Mouse (Mus musculus): ENCODE results near the gene Nhsl1. TPM values are rescaled to one million over a fixed set of nuclear protein-coding genes. Genes with fewer than 3 reads are reported as not detected.

Nhsl1 gene
- total RNA-seq, 2 experiments from 2014 or later: 69.3 to 72.7 TPM

DNA sequence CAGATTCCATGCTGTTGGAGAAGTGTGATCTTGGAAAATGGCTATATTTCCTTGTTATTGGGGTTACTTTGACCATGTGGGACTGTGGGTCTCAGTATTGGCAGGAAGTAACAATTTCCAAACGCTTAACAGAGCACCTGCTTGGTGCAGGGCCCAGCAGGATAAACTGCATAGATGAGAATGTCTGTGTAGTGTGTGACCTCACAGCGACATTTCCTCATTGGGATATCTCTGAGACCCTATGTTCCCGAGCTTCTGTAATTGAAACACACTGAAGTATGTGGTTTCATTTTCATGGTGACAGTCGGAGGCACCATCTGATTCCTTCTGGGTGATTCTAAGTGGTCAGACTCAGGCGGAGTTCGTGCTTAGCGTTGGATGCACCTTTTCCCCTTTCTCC, 75.5 kb downstream of the Nhsl1 start:
- DNase-seq (ENCODE audit: low spot score in 2 of 2): no peak

DNA sequence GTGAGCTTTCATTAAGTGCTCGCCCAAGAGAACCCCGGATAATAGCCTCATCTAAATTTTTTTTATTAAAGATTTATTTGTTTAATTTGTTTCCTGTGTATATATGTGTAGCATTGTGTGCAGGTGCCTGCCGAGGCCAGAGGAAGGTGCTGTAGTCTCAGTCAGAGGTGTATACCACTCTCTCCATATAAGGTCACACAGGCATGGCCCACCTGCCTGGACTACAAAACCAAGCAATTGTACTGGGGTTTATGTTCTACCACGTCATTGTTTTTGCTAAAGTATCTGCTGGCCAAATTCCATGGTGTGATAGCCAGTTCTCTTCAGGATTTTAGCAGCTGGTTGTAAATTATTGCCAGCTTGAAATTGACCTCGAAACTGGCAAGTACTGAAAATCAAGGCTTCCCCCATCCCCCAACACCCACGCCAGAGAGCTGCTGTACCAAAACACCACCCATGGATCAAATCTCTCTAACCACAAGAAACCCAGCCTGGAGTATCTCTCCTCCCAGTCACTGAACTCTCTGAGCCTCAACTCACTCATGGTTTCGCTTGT, 81.4 kb downstream of the Nhsl1 start:
- DNase-seq (ENCODE audit: low spot score in 2 of 2): no peak

DNA sequence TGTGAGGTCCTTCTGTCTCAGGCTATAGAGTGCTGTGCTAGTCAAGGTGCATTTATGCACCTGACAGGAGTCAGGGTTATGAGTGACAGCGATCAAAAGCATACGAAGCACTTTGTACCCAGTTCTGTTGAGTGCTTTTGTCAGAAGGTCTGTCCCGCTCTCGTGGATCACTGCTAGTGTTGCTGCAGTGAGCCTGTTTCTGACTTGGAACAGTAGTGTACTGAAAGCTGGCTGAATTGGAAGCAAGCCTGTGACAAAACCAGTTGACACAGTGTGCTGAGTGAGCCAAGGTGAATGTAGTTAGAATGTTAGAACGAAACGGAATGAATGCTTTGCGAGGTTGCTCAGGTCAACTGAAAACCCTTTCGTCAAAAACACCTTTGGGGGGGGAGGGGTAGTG, 82.2 kb downstream of the Nhsl1 start:
- DNase-seq (ENCODE audit: low spot score in 2 of 2): peak in 1 of 2 experiments; percentile 70

DNA sequence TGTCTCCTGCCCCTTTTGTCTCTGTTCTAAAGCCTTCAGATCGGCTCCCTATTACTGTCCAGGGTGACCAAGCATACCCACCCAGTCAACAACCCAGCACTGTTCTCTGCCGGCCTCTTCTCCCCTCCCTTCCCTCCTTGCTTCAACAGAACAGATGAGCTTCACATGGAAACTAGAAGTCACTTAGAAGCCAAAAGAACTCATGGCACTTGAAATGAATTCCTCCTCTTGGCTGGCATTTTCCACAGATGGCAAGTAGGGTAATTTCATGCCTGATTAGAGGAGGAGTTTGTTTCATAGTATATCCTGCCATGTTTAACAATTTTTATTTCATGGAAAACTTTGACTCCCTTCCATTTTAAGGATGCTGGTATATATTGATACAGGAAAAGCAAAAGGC, 85.2 kb downstream of the Nhsl1 start:
- DNase-seq (ENCODE audit: low spot score in 2 of 2): peak in 1 of 2 experiments; percentile 65

DNA sequence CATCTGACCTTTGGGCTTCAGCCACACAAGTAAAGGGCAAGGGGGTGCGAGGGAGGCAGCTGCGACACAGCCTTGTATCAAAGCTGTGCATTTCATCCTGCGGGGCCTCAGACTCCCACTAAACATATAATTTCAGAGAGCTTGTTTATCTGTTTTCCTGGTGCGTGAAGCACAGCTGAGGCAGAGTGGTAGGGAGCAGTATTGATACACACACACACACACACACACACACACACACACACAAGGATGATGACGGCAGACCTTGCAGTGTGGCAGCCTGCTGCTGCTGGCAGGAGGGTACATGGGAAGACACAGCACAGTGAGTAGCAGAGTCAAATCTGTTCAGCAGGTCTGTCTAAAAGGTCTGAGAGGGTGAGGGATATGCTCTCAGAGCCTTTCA, 85.9 kb downstream of the Nhsl1 start:
- no peak for DNase-seq (ENCODE audit: low spot score in 2 of 2)

DNA sequence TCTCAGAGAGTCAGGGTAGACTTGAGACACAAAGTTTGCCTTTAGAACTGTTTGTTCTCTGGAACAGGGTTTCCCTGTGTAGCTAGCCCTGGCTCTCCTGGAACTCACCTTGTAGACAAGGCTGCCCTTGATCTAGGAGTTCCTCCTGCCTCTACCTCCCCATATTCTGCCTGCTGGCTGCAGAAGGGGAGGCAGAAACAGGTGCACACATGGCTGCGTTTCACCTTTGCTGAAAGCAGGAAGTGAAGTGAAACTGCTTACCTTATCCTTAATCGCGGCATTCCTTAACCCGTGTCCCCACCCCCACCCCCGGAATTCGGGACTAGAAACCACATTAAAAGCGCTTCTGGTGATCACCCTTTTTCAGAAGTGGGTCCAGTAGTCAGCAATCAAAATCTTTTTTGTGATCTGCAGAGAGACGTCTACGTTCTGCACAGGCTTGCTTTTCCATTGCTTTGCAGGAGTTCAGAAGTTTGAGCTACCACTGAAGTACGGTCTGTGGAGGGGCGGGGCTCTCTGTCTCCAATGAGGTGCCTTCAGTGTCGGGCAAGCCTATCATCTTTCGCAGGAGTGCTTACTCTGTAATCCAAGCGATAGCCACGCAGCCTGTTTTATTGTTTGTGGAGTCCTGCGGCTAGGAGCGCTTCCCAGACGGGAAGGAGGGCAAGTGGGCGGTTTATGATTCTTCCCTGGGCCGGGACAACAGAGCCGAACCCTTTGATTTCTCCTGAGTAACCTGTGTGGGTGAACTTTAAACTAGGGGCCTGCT, 88.5 kb downstream of the Nhsl1 start:
- DNase-seq (ENCODE audit: low spot score in 2 of 2): peak; percentile 58 to 81

DNA sequence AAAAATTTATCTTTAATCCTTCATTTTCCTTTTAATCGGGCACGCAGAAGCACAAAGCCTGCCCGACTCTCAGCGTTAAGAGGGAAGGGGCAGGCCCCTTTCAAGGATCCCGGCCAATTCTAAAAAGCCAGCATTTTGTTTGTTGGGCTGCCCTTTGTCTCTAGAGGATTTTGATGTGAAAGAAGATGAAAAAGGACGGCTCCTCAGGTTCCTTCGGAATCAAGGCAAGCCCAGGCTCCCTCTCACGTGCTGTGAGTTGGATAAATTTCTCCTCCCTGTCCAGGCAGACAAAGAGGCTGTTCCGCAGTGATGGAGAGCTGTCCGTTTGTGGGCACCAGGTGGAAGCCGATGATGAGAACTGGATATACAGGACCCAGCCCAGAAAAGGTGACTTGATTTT, 89.3 kb downstream of the Nhsl1 start:
- no peak for DNase-seq (ENCODE audit: low spot score in 2 of 2)

DNA sequence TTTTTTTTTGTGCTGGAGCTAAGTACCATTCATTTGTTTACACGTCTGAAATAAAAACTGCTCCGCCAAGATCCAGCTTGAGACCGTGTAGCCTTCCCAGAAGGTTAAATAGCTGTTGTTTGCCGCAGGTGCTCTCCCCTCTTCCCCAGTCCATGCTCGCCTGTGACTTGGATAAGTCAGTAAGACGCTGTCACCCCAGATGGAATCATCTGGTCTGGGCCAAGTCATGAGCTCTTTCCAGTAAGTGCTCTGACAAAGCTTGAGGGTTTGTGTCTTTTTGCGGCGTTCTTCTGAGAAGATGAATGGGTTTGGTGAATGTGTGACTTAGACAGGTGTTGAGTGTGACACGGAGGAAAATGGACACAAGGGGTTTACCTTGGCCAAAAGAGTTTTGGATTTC, 89.8 kb downstream of the Nhsl1 start:
- no peak for DNase-seq (ENCODE audit: low spot score in 2 of 2)

DNA sequence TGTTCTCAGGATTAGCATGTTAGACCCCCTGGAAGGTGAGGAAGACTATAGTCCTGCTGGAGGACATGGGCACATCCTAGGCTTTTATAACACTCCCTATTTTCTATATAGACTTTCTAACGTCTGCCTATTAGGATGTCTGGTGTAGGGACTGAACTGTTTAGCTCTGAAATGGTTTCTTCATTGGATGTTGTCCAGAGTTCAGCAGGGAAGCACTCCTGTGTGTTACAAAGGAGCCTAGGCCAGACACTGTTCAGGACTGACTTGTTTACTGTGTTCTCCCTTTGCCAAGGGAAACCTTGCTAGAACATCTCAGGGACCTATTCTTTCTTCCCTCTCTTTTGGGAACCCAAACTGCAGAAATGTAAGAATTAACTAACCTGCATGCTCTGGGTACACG, 90.3 kb downstream of the Nhsl1 start:
- no peak for DNase-seq (ENCODE audit: low spot score in 2 of 2)

DNA sequence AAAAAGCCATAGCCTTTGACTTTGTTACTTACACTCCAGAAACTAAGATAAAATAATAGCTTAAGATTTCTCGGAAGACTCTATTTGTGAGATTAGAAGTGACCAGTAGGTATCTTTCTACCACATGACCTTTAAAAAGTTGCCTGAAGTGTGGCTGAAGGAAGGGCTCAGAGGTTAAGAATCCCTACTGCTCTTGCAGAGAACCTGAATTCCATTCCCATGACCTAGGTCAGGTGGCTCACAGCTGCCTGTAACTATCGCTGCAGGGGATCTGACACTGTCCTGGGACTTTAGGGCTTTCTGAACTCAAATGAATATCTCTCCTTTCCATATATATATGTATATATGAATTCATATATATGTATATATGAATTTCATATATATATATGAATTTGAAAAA, 92.5 kb downstream of the Nhsl1 start:
- no peak for DNase-seq (ENCODE audit: low spot score in 2 of 2)

DNA sequence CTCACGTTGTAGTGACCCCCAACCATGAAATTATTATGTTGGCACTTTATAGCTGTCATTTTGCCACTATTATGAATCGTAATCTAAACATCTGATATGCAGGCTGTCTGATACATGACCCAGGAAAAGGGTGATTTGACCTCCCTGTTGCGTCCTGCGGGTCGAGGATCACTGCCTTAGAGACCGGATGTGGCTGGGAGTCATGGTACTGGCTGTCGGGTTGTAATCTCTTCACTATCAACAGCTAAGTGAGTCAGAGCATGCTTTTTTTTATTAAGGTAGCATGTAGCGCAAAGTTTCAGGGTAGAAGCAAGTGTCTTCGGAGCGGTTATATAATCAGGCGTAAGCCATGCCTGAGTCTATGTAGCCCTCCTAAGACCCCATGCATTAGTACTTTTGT, 97.2 kb downstream of the Nhsl1 start:
- DNase-seq (ENCODE audit: low spot score in 2 of 2): no peak

DNA sequence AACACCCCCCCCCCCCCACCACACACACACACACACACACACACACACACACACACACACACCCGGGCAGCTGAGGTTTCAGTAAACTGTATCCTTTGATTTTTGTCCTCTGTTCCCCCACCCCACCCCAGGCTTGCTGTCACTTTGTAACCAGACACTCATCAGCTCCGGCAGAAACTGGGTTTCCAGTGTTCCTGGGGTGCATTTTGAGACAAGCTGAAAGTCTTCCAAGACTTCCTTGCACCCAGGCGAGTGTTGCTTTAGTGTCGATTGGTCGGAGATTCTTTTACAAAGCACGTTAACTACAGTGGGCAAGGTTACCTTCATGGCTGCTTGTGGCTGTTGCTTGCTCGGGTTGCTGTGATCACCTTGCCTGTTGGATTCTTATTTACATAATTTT, 99.4 kb downstream of the Nhsl1 start:
- DNase-seq (ENCODE audit: low spot score in 2 of 2): no peak

DNA sequence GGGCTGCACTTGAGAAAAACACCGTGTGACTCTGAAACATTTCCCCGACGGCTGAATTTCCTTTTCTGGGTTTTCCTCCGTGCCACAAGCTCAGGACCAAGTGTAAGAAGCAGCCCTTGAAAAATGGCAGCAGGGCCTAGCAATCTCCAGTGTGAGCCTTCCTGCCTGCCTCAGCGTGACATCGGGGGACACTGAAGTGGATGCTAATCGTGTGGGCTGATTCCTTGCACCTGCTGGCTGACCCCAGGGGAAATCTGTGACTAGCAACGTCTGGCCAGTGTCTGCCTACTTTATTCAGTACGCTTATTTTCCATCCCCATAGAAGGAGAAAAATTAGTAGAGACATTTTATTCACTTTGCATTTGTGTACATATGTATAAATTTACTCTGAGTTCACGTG, 100.7 kb downstream of the Nhsl1 start:
- DNase-seq (ENCODE audit: low spot score in 2 of 2): no peak

DNA sequence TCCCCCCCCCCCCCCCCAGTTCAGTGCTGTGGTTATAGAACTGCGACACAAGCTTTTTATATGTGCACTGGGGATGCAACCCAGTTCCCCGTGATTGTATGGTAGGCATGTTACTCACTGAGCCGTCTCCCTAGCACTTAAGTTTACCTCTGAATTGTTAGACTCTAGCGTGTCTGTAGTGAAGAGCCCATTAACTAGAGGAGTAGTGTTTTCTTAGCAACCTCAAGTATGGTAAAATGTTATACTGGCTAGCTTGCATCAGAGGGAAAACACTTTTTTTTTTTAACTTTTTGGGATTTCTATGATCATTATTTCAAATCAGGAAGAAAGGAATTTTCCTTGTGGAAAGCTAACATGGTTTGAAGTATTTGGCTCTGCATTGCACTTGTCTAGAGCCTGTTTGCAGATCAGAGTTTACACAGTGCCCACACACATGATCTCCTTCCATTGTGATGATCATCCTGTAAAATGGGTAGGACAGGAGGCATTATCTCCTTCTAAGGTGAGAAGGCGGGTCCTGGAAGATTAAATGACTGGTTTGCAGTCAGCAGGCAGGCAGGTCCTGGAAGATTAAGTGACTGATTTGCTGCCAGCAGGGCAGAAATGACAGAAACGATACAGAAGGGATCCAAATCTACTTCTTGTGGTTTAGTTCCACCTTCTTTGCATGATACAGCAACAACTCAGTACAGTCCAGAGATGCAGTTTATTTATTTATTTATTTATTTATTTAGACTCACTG, 101.6 kb downstream of the Nhsl1 start:
- no peak for DNase-seq (ENCODE audit: low spot score in 2 of 2)

DNA sequence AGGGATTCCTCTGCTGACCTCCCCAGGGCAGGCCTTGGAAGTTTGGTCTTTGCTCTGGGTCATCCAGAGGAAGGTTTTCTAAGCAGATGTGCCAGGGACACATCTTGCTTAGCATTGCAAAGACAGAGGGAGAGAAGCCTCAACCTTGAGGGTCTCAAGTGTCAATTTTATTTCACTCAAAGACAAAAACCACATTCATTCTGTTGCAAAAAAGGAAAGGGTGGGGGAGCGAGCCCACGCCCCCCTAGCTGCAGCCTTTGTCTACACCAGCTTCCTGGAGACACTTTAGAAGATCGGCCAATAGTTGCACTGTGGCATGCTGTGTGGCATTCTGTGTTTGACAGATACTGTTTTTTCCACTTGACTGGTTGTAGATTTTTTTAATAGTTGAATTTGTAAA, 104.2 kb downstream of the Nhsl1 start:
- DNase-seq (ENCODE audit: low spot score in 2 of 2): no peak

DNA sequence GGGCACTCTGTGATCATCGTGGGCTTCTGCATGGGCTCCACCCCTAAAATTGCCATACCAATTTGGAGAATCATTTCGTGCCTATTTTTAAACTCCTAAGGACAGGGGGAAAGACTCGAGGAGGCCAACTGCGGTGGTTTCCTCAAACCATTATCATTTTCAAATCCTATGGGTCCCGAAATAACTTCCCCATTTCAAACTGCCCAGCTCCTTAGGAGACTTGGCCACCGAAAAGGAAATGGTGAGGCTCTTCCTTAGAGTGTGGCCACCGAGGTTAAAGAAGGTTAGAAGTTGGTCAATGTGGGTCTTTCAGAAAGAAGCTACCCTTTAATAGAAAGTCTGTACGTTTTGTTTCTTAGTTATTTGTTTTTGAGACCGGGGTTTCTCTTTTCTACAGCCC, 104.8 kb downstream of the Nhsl1 start:
- DNase-seq (ENCODE audit: low spot score in 2 of 2): no peak

DNA sequence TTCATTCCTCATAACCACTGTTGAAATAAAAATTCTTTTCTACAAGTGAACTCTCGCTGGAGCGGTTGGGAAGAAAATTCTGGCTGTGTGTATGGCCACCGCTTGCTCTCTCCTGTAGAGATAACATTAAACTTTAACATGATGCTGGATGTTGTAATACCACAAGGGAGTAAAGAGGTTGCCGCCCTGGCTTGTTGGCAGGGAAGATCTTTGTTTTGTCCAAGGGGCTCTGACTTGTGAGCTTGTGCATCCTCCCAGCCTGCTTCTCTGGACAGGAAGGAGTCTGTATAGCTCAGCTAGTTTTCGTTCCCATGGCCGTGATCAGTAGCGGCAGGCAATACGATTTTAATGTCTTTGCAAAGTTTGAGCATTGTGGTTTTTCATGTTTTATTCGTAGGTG, 109.1 kb downstream of the Nhsl1 start:
- no peak for DNase-seq (ENCODE audit: low spot score in 2 of 2)

DNA sequence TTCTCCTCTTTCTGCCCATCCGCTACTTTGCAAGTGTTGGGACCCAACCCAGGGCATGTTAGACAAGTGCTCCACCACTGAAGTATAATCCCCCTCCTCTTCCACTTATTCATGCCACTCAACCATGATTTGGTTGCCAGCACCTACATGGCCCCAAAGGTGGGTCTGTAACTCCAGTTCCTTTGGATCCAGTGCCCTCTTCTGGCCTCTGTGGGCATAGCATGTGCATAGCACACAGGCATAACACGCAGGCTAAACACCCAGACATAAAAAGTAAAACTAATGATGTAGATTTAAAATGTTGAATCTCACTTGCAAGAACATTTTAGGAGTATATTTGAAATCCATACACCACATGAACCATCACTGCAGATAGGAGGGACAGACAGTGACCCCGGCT, 110.7 kb downstream of the Nhsl1 start:
- no peak for DNase-seq (ENCODE audit: low spot score in 2 of 2)

DNA sequence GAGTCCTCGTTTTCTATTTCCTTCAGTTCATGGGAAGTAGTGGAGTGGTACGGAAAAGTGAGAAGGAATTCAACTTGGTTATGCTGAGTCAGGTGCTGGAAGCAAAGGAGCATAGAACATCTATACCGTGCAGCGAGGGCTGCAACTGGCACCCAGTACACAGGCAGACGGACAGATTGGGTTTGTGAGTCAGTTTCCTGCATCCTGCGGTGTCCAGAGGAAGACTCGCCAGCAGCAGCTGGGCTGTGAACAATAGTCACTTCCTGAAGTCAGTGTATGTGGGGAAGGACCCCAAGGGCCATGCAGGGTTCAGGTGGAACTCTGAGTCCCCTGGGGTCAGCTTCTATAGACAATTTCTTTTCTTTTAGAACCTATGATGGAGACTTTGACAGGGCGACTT, 111.4 kb downstream of the Nhsl1 start:
- DNase-seq (ENCODE audit: low spot score in 2 of 2): no peak

DNA sequence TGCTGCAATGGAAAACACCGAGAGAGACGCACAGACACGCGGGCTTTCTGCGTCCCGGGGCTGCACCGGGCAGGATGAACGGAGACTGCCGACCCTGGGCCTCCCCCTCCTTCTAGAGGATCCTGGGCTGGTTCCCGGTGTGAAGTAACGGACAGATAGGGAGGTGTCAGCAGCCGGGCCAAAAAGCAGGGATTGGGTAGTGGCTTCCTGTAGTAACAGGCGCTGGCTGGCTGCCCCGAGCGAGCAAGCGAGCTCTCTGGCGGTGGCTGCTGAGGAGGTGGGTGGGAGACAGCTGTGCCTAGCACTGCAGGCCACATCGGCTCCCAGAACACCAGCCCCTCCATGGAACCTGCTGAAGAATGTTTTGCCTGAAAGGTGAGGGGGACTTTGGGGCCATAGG, 112.2 kb downstream of the Nhsl1 start:
- DNase-seq (ENCODE audit: low spot score in 2 of 2): peak; percentile 55 to 57

DNA sequence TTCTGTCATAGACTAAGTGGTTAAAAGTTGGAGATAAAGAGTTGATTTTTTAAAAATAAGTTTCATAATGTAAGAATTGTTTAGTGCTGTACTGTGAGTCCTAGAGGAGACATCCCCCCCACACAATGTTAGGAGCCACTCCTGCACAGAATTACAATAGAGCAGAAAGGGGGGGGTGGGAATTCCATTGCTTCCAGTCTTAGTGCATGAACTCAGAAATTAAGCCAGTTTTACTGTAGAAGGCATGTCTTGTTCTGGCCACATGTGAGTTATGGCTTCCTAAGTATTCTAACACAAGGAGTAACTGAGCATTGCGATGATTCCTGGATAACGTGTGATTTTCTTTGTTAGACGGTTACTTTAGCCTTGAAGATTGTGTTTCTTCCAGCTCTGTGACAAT, 112.8 kb downstream of the Nhsl1 start:
- DNase-seq (ENCODE audit: low spot score in 2 of 2): no peak

DNA sequence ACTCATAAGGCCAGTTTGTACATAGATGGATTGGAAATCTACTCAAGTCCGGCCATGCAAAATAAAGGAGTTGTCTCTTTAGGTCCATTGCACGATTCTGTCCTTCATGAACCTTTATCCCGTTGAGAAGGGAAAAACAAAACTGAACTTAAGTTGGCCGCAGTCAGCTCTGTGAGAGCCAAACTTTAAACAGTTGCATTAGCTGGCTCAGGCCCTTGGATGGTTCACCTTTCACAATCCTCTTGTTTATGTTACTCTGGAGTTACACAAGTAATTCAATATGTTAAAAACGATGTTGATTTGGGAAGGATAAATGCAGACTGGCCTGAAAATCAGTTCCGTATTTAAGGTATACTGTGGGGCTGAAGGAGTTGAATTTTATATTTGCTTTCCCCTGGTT, 116.7 kb downstream of the Nhsl1 start:
- no peak for DNase-seq (ENCODE audit: low spot score in 2 of 2)

DNA sequence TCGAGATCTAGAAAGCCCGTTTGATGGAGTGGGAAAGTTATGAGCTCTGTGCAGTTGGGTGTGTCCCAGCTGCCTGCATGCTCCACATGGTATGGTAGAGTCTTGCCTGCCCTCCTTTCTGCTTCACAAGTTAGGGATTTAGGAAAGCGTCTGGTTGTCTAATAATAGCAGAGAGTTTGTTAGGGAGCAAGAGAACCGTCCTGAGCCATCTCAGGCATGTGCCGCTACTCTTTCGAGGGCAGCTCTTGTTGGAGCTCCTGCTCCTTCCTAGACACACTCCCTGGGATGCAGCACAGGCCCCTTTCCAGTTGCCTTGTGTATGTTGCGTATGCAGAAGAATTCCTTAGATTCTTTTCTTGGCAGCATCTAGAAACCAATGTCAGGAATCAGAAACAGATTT, 117.2 kb downstream of the Nhsl1 start:
- DNase-seq (ENCODE audit: low spot score in 2 of 2): no peak

All from layer of hippocampus, postnatal 14 days (tissue).